Mouse (Mus musculus): ENCODE data around the gene Gigyf2. TPM values are rescaled to one million over a fixed set of nuclear protein-coding genes. Genes with fewer than 3 reads are reported as not detected.
A peak's percentile ranks its signal among the peaks of the same experiment; 100 is the strongest.

Gigyf2 gene
- polyA plus RNA-seq, 1 experiment = 35.7 TPM

GRCm38 (mm10) chr1:87315431-87315830, 11.4 kb upstream of the Gigyf2 start:
- Histone ChIP-seq H3K27ac (ENCODE audit: insufficient read depth, low read depth, low read length) (no peak overlapping the region), H3K4me1 (ENCODE audit: control insufficient read depth, insufficient read depth, low read length) (no peaks in the 10 kb centered on the region), H3K4me3 (ENCODE audit: insufficient read depth, low read length) (no peak overlapping the region)
- TF ChIP-seq CTCF (IDR thresholded peaks at IDR 0.05; ENCODE audit: low read depth, low read length) = no peak
- no peak for TF ChIP-seq POLR2A (IDR thresholded peaks at IDR 0.05; ENCODE audit: borderline replicate concordance, low read depth, low read length)

- TF ChIP-seq POLR2A (IDR thresholded peaks at IDR 0.05; ENCODE audit: borderline replicate concordance, low read depth, low read length) = no peak
- TF ChIP-seq CTCF (IDR thresholded peaks at IDR 0.05; ENCODE audit: low read depth, low read length) = no peak
- no peak overlapping the region for H3K4me3 ChIP-seq (ENCODE audit: insufficient read depth, low read length)
- no peak overlapping the region for H3K27ac ChIP-seq (ENCODE audit: insufficient read depth, low read depth, low read length)
- no peaks in the 10 kb centered on the region for H3K4me1 ChIP-seq (ENCODE audit: control insufficient read depth, insufficient read depth, low read length)
Measured at GRCm38 (mm10) chr1:87315894-87316293, 10.9 kb upstream of the Gigyf2 start.

- TF ChIP-seq CTCF (IDR thresholded peaks at IDR 0.05; ENCODE audit: low read depth, low read length) (no peak), POLR2A (IDR thresholded peaks at IDR 0.05; ENCODE audit: borderline replicate concordance, low read depth, low read length) (no peak)
- Histone ChIP-seq H3K4me1 (ENCODE audit: control insufficient read depth, insufficient read depth, low read length) (no peaks in the 10 kb centered on the region), H3K27ac (ENCODE audit: insufficient read depth, low read depth, low read length) (no peak overlapping the region), H3K4me3 (ENCODE audit: insufficient read depth, low read length) (no peak overlapping the region)
Measured at GRCm38 (mm10) chr1:87316672-87317071, 10.1 kb upstream of the Gigyf2 start.

- Histone ChIP-seq H3K4me1 (ENCODE audit: control insufficient read depth, insufficient read depth, low read length) (no peaks in the 10 kb centered on the region), H3K27ac (ENCODE audit: insufficient read depth, low read depth, low read length) (no peak overlapping the region), H3K4me3 (ENCODE audit: insufficient read depth, low read length) (no peak overlapping the region)
- TF ChIP-seq POLR2A (IDR thresholded peaks at IDR 0.05; ENCODE audit: borderline replicate concordance, low read depth, low read length) (no peak), CTCF (IDR thresholded peaks at IDR 0.05; ENCODE audit: low read depth, low read length) (no peak)
Measured at GRCm38 (mm10) chr1:87321071-87321470, 5.7 kb upstream of the Gigyf2 start.

GRCm38 (mm10) chr1:87322778-87323177, 4.0 kb upstream of the Gigyf2 start:
- TF ChIP-seq CTCF (IDR thresholded peaks at IDR 0.05; ENCODE audit: low read depth, low read length) (no peak), POLR2A (IDR thresholded peaks at IDR 0.05; ENCODE audit: borderline replicate concordance, low read depth, low read length) (no peak)
- H3K4me3 ChIP-seq (ENCODE audit: insufficient read depth, low read length) = no peak overlapping the region
- peaks cover 3% of the 10 kb centered on the region for H3K4me1 ChIP-seq (ENCODE audit: control insufficient read depth, insufficient read depth, low read length)
- H3K27ac ChIP-seq (ENCODE audit: insufficient read depth, low read depth, low read length) = no peak overlapping the region

- Histone ChIP-seq H3K27ac (ENCODE audit: insufficient read depth, low read depth, low read length) (no peak overlapping the region), H3K4me3 (ENCODE audit: insufficient read depth, low read length) (no peak overlapping the region), H3K4me1 (ENCODE audit: control insufficient read depth, insufficient read depth, low read length) (peaks cover 4% of the 10 kb centered on the region)
- no peak for TF ChIP-seq POLR2A (IDR thresholded peaks at IDR 0.05; ENCODE audit: borderline replicate concordance, low read depth, low read length)
- no peak for TF ChIP-seq CTCF (IDR thresholded peaks at IDR 0.05; ENCODE audit: low read depth, low read length)
Measured at GRCm38 (mm10) chr1:87324649-87325048, 2.1 kb upstream of the Gigyf2 start.

- peaks cover 13% of the 10 kb centered on the region for H3K4me1 ChIP-seq (ENCODE audit: control insufficient read depth, insufficient read depth, low read length)
- TF ChIP-seq POLR2A (IDR thresholded peaks at IDR 0.05; ENCODE audit: borderline replicate concordance, low read depth, low read length) = no peak
- TF ChIP-seq CTCF (IDR thresholded peaks at IDR 0.05; ENCODE audit: low read depth, low read length) = no peak
- peak overlapping the region; percentile 67 for H3K27ac ChIP-seq (ENCODE audit: insufficient read depth, low read depth, low read length)
- peak overlapping the region; percentile 98 for H3K4me3 ChIP-seq (ENCODE audit: insufficient read depth, low read length)
Measured at GRCm38 (mm10) chr1:87327165-87327861, 515 bp downstream of the Gigyf2 start.

- TF ChIP-seq CTCF (IDR thresholded peaks at IDR 0.05; ENCODE audit: low read depth, low read length) (no peak), POLR2A (IDR thresholded peaks at IDR 0.05; ENCODE audit: borderline replicate concordance, low read depth, low read length) (no peak)
- no peak overlapping the region for H3K27ac ChIP-seq (ENCODE audit: insufficient read depth, low read depth, low read length)
- no peak overlapping the region for H3K4me3 ChIP-seq (ENCODE audit: insufficient read depth, low read length)
- H3K4me1 ChIP-seq (ENCODE audit: control insufficient read depth, insufficient read depth, low read length) = peaks cover 9% of the 10 kb centered on the region; the same call in 1 of the 2 replicates
Measured at GRCm38 (mm10) chr1:87331774-87332173, 5.0 kb downstream of the Gigyf2 start.

GRCm38 (mm10) chr1:87350576-87350975, 23.8 kb downstream of the Gigyf2 start:
- 0 out of 2 replicates have a peak, but pooled peaks cover 2% of the 10 kb centered on the region for H3K4me1 ChIP-seq (ENCODE audit: control insufficient read depth, insufficient read depth, low read length)
- H3K27ac ChIP-seq (ENCODE audit: insufficient read depth, low read depth, low read length) = no peak overlapping the region
- no peak overlapping the region for H3K4me3 ChIP-seq (ENCODE audit: insufficient read depth, low read length)
- TF ChIP-seq CTCF (IDR thresholded peaks at IDR 0.05; ENCODE audit: low read depth, low read length) (no peak), POLR2A (IDR thresholded peaks at IDR 0.05; ENCODE audit: borderline replicate concordance, low read depth, low read length) (no peak)

- TF ChIP-seq CTCF (IDR thresholded peaks at IDR 0.05; ENCODE audit: low read depth, low read length) (no peak), POLR2A (IDR thresholded peaks at IDR 0.05; ENCODE audit: borderline replicate concordance, low read depth, low read length) (no peak)
- Histone ChIP-seq H3K4me3 (ENCODE audit: insufficient read depth, low read length) (no peak overlapping the region), H3K27ac (ENCODE audit: insufficient read depth, low read depth, low read length) (no peak overlapping the region), H3K4me1 (ENCODE audit: control insufficient read depth, insufficient read depth, low read length) (no peaks in the 10 kb centered on the region)
Measured at GRCm38 (mm10) chr1:87360276-87360675, 33.5 kb downstream of the Gigyf2 start.
